Mouse (Mus musculus): Measurements from ENCODE around the gene Gtf2ird1. TPM values are rescaled to one million over a fixed set of nuclear protein-coding genes. Genes with fewer than 3 reads are reported as not detected.

Gene Gtf2ird1
- polyA plus RNA-seq, 1 experiment from 2014 or later: 51.8 TPM

DNA sequence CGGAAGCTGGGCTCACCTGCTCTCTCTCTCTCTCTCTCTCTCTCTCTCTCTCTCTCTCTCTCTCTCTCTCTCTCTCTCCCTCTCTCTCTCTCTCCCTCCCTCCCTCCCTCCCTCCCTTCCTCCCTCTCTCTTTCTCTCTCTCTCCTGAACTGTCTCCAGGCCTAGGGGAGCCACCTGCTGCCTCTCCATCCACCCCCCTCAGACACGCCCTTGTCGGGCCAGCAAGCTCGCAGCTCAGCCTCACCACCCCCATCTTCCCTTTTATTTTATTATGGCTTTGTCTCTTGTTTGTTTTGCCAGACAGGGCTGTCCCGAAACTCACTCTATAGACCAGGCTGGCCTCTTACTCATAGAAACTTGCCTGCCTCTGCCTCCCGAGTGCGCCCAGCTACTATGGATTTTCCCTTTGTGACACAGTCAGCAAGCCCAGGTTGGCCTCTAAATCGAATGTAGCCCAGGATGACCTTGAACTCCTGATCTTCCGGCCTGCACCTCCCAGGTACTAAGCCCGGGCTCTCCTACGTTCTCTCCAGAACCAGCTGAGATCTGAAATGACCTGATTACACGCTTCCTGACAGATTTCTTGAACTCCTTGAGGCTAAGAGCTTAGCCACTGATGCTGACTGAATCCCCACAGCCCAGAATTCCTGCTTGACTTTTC lies 34.1 kb downstream of the Gtf2ird1 start:
- Histone ChIP-seq H3K9me3 (ENCODE audit: control insufficient read depth, low read length) (no peaks in the 10 kb centered on the region), H3K27ac (ENCODE audit: low read depth, low read length) (no peak overlapping the region), H3K4me3 (ENCODE audit: low read depth, low read length) (no peak overlapping the region), H3K4me2 (no peak overlapping the region), H3K27me3 (replicated peaks; ENCODE audit: control insufficient read depth, insufficient read depth, low read length) (no peaks in the 10 kb centered on the region), H3K4me1 (replicated peaks; ENCODE audit: control insufficient read depth, insufficient read depth, low read length) (peaks cover 9% of the 10 kb centered on the region; the same call in 1 of the 2 replicates), H3K36me3 (ENCODE audit: control insufficient read depth, insufficient read depth, low read length) (peaks cover 3% of the 10 kb centered on the region; the same call in 1 of the 2 replicates), H3K9ac (ENCODE audit: low read depth, low read length) (no peak overlapping the region)
- ATAC-seq (replicated peaks; ENCODE audit: low FRiP score): no peak
- no peak for DNase-seq (ENCODE audit: low spot score)
- WGBS: 89% methylated on average over 12 of the region's 12 CpGs

DNA sequence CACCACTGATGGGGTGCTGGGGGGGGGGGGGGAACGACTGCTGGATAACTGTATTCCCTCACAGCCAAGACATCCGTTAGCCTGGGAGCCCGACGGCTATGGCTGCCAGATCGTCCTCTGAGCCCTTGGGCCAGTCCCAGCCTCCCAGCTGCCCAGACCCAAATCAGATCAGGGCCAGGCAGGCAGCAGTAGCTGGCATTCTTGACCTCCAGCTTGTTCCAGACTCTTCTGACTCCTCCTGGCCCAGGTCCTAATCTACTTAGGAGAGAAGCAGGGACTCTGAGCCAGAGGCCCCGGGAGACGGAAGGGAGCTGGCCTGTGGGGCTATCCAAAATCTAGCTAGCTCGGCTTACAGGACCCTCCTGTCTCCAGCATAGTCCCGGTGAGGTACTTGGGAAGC lies 35.5 kb downstream of the Gtf2ird1 start:
- Histone ChIP-seq H3K36me3 (ENCODE audit: control insufficient read depth, insufficient read depth, low read length) (peaks cover 9% of the 10 kb centered on the region; the same call in 1 of the 2 replicates), H3K4me2 (no peak overlapping the region), H3K27ac (ENCODE audit: low read depth, low read length) (no peak overlapping the region), H3K9me3 (ENCODE audit: control insufficient read depth, low read length) (no peaks in the 10 kb centered on the region), H3K4me1 (replicated peaks; ENCODE audit: control insufficient read depth, insufficient read depth, low read length) (peaks cover 9% of the 10 kb centered on the region; the same call in 1 of the 2 replicates), H3K4me3 (ENCODE audit: low read depth, low read length) (no peak overlapping the region), H3K9ac (ENCODE audit: low read depth, low read length) (no peak overlapping the region), H3K27me3 (replicated peaks; ENCODE audit: control insufficient read depth, insufficient read depth, low read length) (no peaks in the 10 kb centered on the region)
- DNase-seq (ENCODE audit: low spot score) (no peak), ATAC-seq (replicated peaks; ENCODE audit: low FRiP score) (no peak)
- 74% methylated on average over 9 of the region's 9 CpGs for WGBS

DNA sequence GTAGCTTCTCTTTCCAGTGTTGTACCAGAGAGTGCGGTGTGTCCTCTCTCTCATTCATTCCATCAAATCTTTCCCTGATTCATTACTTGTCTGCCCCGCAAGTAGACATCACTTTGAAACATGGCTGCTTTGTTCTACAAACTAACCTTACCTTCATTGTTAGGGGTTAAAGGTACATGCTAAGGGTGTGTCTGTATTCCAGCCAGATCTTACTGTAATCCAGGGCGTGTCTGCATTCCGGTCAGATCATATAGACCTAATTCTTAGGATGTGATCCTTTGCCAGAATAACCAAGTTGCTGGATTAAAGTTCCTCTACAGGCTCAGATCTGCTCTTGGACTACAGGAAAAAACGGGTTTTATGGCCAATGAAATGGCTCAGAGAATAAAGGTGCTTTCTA lies 36.8 kb downstream of the Gtf2ird1 start:
- no peak overlapping the region for H3K4me3 ChIP-seq (ENCODE audit: low read depth, low read length)
- no peaks in the 10 kb centered on the region for H3K9me3 ChIP-seq (ENCODE audit: control insufficient read depth, low read length)
- 88% methylated on average over 5 of the region's 5 CpGs for WGBS
- peaks cover 3% of the 10 kb centered on the region; the same call in 1 of the 2 replicates for H3K4me1 ChIP-seq (replicated peaks; ENCODE audit: control insufficient read depth, insufficient read depth, low read length)
- no peak for ATAC-seq (replicated peaks; ENCODE audit: low FRiP score)
- H3K27me3 ChIP-seq (replicated peaks; ENCODE audit: control insufficient read depth, insufficient read depth, low read length): no peaks in the 10 kb centered on the region
- DNase-seq (ENCODE audit: low spot score): no peak
- H3K27ac ChIP-seq (ENCODE audit: low read depth, low read length): no peak overlapping the region
- no peak overlapping the region for H3K9ac ChIP-seq (ENCODE audit: low read depth, low read length)
- no peak overlapping the region for H3K4me2 ChIP-seq
- peaks cover 11% of the 10 kb centered on the region; the same call in 1 of the 2 replicates for H3K36me3 ChIP-seq (ENCODE audit: control insufficient read depth, insufficient read depth, low read length)

DNA sequence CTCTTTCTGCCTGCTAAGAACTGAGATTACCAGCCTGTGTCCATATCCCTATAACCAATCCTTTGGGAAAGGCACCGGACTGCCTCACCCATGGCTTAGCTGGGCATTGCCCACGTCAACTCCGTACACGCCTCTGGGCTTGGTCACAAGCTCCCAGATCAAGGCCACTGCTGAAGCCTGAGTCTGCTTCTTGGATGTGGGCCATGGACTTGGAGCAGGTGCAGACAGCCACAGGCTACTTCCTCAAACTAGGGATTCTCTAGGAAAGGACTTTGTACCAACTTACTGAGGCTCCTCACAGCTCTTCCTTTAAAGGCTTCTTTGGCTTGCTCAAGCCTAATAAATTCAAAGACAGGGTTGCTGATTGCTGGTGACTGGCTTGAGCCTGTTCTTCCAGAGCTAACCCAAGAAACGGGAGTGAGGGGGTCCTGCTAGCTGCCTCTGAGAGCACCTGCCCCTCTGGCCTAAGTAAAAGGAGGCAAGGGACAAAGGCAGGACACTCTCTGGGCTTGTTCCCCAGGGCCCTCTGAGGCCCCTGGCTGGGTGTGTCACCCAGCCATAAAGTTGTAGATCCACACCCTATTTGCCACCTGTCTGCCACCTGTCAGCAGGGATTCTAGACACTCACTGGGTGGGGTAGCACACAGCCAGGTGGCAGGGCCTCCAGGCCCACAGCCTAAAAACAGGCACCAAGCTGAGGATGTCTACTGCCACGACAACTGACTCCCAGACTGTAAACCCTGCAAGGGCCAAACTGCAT lies 38.0 kb downstream of the Gtf2ird1 start:
- Histone ChIP-seq H3K9ac (ENCODE audit: low read depth, low read length) (no peak overlapping the region), H3K36me3 (ENCODE audit: control insufficient read depth, insufficient read depth, low read length) (peaks cover 15% of the 10 kb centered on the region; the same call in 1 of the 2 replicates), H3K4me2 (no peak overlapping the region), H3K4me1 (replicated peaks; ENCODE audit: control insufficient read depth, insufficient read depth, low read length) (peaks cover 3% of the 10 kb centered on the region; the same call in 1 of the 2 replicates), H3K4me3 (ENCODE audit: low read depth, low read length) (no peak overlapping the region), H3K27me3 (replicated peaks; ENCODE audit: control insufficient read depth, insufficient read depth, low read length) (no peaks in the 10 kb centered on the region), H3K27ac (ENCODE audit: low read depth, low read length) (no peak overlapping the region), H3K9me3 (ENCODE audit: control insufficient read depth, low read length) (no peaks in the 10 kb centered on the region)
- DNase-seq (ENCODE audit: low spot score) (no peak), ATAC-seq (replicated peaks; ENCODE audit: low FRiP score) (no peak)
- WGBS: 94% methylated on average over 6 of the region's 6 CpGs

DNA sequence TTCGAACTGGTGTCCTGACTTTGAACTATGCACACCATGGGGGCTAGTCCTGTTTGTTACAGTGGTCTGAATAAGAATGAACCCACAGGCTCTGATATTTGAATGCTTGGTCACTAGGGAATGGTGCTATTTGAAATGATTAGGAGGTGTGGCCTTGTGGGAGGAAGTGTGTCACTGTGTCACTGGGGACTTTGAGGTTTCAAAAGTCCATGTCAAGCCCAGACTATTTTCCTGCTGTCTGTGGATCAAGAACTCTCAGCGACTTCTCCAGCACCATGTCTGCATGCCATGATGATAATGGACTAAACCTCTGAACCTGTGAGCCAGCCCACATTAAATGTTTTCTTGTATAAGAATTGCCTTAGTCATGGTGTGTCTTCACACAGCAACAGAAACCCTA lies 44.2 kb downstream of the Gtf2ird1 start:
- Histone ChIP-seq H3K4me3 (ENCODE audit: low read depth, low read length) (no peak overlapping the region), H3K4me2 (no peak overlapping the region), H3K9me3 (ENCODE audit: control insufficient read depth, low read length) (no peaks in the 10 kb centered on the region), H3K36me3 (ENCODE audit: control insufficient read depth, insufficient read depth, low read length) (peaks cover 51% of the 10 kb centered on the region), H3K4me1 (replicated peaks; ENCODE audit: control insufficient read depth, insufficient read depth, low read length) (peaks cover 8% of the 10 kb centered on the region; the same call in 1 of the 2 replicates), H3K27ac (ENCODE audit: low read depth, low read length) (no peak overlapping the region), H3K27me3 (replicated peaks; ENCODE audit: control insufficient read depth, insufficient read depth, low read length) (no peaks in the 10 kb centered on the region), H3K9ac (ENCODE audit: low read depth, low read length) (no peak overlapping the region)
- WGBS: 88% methylated on average over 2 of the region's 2 CpGs
- ATAC-seq (replicated peaks; ENCODE audit: low FRiP score) (no peak), DNase-seq (ENCODE audit: low spot score) (no peak)

DNA sequence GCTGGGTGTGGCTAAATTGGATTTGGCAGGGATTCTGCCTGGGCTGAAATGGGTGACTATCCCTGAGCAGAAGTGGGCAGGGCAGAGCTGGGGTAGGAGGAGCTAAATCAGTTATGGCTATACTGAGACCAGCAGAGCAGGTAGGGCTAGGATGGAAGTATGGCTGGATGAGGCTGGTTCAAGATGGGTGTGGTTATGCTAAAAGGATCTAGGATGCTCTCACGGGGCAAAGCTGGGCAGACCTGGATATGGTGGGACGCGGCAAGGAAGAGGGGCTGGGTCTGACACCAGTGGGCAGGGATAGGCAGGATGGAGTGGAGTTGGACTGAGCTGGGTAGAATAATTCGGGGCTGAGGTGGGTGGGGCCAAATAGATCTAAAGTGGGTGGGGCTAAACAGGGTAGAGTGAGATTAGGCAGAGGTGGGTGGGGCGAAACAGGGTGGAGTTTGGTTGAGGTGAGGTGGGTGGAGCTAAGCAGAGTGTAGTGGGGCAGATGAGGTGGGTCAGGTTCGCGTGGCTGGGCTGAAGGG lies 46.1 kb downstream of the Gtf2ird1 start:
- Histone ChIP-seq H3K4me1 (replicated peaks; ENCODE audit: control insufficient read depth, insufficient read depth, low read length) (peaks cover 8% of the 10 kb centered on the region; the same call in 1 of the 2 replicates), H3K9me3 (ENCODE audit: control insufficient read depth, low read length) (no peaks in the 10 kb centered on the region), H3K27ac (ENCODE audit: low read depth, low read length) (no peak overlapping the region), H3K4me2 (no peak overlapping the region), H3K27me3 (replicated peaks; ENCODE audit: control insufficient read depth, insufficient read depth, low read length) (no peaks in the 10 kb centered on the region), H3K36me3 (ENCODE audit: control insufficient read depth, insufficient read depth, low read length) (peaks cover 56% of the 10 kb centered on the region), H3K9ac (ENCODE audit: low read depth, low read length) (no peak overlapping the region), H3K4me3 (ENCODE audit: low read depth, low read length) (no peak overlapping the region)
- DNase-seq (ENCODE audit: low spot score) (no peak), ATAC-seq (replicated peaks; ENCODE audit: low FRiP score) (peak; percentile 60; the same call in 1 of the 2 replicates)
- WGBS: 84% methylated on average over 7 of the region's 7 CpGs

DNA sequence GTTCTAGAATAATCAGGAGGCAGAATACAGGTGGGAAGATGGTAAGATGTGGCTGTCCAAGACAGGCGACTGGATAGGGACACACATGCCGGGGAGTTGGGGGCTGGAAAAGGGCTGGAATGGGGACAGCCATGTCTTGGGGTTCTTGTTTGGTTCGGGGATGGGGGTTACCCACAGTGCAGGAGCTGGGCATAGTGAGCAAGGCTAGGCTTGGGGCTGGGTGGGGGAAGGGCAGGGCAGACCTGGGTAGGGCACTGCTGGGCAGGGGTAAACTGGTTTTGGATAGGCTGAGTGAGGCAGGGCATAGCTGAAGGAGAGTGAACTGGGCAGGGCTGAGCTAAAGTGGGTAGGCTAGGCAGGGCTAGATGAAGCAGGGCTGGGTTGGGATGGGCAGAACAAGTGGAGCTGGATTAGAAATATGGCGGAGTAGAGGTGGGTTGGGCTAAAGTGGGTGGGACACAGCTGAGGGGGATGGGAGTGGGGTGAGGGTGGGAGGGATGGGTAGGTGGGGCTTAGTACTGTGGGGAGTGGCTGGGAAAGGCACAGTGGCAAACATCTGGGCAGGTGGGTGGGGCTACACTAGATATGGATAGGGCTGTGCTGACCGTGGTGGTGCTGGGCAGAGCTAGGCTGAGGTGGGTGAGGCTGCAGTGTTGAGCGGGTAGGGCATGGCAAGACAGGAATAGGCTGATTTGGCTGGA lies 46.8 kb downstream of the Gtf2ird1 start:
- WGBS: 87% methylated on average over 6 of the region's 6 CpGs
- no peak overlapping the region for H3K9ac ChIP-seq (ENCODE audit: low read depth, low read length)
- no peak for DNase-seq (ENCODE audit: low spot score)

DNA sequence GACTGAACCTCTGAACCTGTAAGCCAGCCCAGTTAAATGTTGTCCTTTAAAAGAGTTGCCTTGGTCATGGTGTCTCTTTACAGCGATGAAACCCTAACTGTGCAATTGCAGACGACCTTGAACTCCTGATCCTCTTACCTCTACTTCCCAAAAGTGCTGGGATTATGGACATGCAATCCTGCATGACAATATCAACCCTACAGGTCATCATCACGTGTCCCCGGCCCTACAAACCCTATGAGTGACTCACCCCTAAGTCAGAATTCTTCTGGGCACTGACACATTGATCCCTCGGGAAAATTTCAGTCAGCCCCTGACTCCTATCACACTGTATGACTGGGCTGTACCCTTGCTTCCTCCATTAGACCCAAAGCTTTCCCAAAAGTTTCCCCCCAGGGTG lies 48.4 kb downstream of the Gtf2ird1 start:
- peaks cover 64% of the 10 kb centered on the region for H3K36me3 ChIP-seq (ENCODE audit: control insufficient read depth, insufficient read depth, low read length)
- no peak overlapping the region for H3K4me3 ChIP-seq (ENCODE audit: low read depth, low read length)
- H3K4me2 ChIP-seq: no peak overlapping the region
- no peaks in the 10 kb centered on the region for H3K9me3 ChIP-seq (ENCODE audit: control insufficient read depth, low read length)
- no peak overlapping the region for H3K9ac ChIP-seq (ENCODE audit: low read depth, low read length)
- no peaks in the 10 kb centered on the region for H3K27me3 ChIP-seq (replicated peaks; ENCODE audit: control insufficient read depth, insufficient read depth, low read length)
- ATAC-seq (replicated peaks; ENCODE audit: low FRiP score) (no peak), DNase-seq (ENCODE audit: low spot score) (no peak)
- peaks cover 8% of the 10 kb centered on the region; the same call in 1 of the 2 replicates for H3K4me1 ChIP-seq (replicated peaks; ENCODE audit: control insufficient read depth, insufficient read depth, low read length)
- 82% methylated on average over 5 of the region's 5 CpGs for WGBS
- no peak overlapping the region for H3K27ac ChIP-seq (ENCODE audit: low read depth, low read length)

More for the DNA sequence above, 46.8 kb downstream of the Gtf2ird1 start:
- no peak overlapping the region for H3K4me3 ChIP-seq (ENCODE audit: low read depth, low read length)
- H3K36me3 ChIP-seq (ENCODE audit: control insufficient read depth, insufficient read depth, low read length): peaks cover 58% of the 10 kb centered on the region
- peak; percentile 87 for ATAC-seq (replicated peaks; ENCODE audit: low FRiP score)
- H3K27ac ChIP-seq (ENCODE audit: low read depth, low read length): no peak overlapping the region
- H3K27me3 ChIP-seq (replicated peaks; ENCODE audit: control insufficient read depth, insufficient read depth, low read length): no peaks in the 10 kb centered on the region
- H3K9me3 ChIP-seq (ENCODE audit: control insufficient read depth, low read length): no peaks in the 10 kb centered on the region
- H3K4me2 ChIP-seq: no peak overlapping the region
- H3K4me1 ChIP-seq (replicated peaks; ENCODE audit: control insufficient read depth, insufficient read depth, low read length): peaks cover 8% of the 10 kb centered on the region; the same call in 1 of the 2 replicates
